Mouse (Mus musculus) embryonic fibroblast, embryonic 13.5 days (primary cell): ENCODE measurements at regions not wholly inside any gene's neighbourhood (a gene's known extent, or its start where the extent isn't known, plus 50 kb on each side); places are given as distances from the start of the nearest gene placed in this dataset.

ENCODE experiments used
- CTCF ChIP-seq: IDR thresholded peaks from 2 replicates; pipeline ENCODE4 v1.5.1; 2011; ENCODE audit warnings: mild to moderate bottlenecking, control low read depth, low read length, moderate library complexity, borderline replicate concordance; ENCODE audit not compliant: insufficient read depth
- POLR2A ChIP-seq: IDR thresholded peaks from 2 replicates; pipeline ENCODE4 v1.6.1; 2011; ENCODE audit warnings: low read depth, mild to moderate bottlenecking, control low read depth, low read length, moderate library complexity

- no peak for TF ChIP-seq POLR2A
- no peak for TF ChIP-seq CTCF
These were observed 78.8 kb upstream of the Camk1g start for GRCm38 (mm10) chr1:193448793-193449393.
